Mouse (Mus musculus) mouse trophoblast stem cell (cell line): ENCODE results near the gene Slc30a2.
"Not testable (repeated sequence)": the region's sequence is repeated elsewhere in the genome, so short reads cannot be mapped to it uniquely, and the experiment has no call there.

Experiments used
- in situ Hi-C, 2 experiments: fragments of 300-500 bp; cut with MseI, MboI; formaldehyde crosslinking; loops; 2 replicates in 1 of 2; 3 replicates in 1 of 2; pipeline ENCODE4 v1.15.1; 2025

Slc30a2 gene

GRCm38 (mm10) chr4:134356591-134357460 is 13.8 kb downstream of the Slc30a2 start:
- in situ Hi-C loops: no loop called here

GRCm38 (mm10) chr4:134357461-134357771 is 14.4 kb downstream of the Slc30a2 start:
- in situ Hi-C loops: no loop called here

GRCm38 (mm10) chr4:134359649-134360048 is 16.7 kb downstream of the Slc30a2 start:
- in situ Hi-C loops: no loop called here

GRCm38 (mm10) chr4:134361215-134361614 is 18.2 kb downstream of the Slc30a2 start:
- in situ Hi-C loops: no loop called here

- in situ Hi-C loops: no loop called here
Observed at GRCm38 (mm10) chr4:134362124-134362523, 19.1 kb downstream of the Slc30a2 start.

- in situ Hi-C loops: no loop called here
Observed at GRCm38 (mm10) chr4:134362586-134362985, 19.6 kb downstream of the Slc30a2 start.

- in situ Hi-C loops: no loop called here
Observed at GRCm38 (mm10) chr4:134365280-134365679, 22.3 kb downstream of the Slc30a2 start.

GRCm38 (mm10) chr4:134370649-134371221 is 27.8 kb downstream of the Slc30a2 start:
- in situ Hi-C loops: no loop called here

- in situ Hi-C loops: no loop called here
Observed at GRCm38 (mm10) chr4:134371316-134371855, 28.4 kb downstream of the Slc30a2 start.

GRCm38 (mm10) chr4:134372294-134372747 is 29.3 kb downstream of the Slc30a2 start:
- in situ Hi-C loops: no loop called here

- in situ Hi-C loops: no loop called here
Observed at GRCm38 (mm10) chr4:134373295-134373694, 30.3 kb downstream of the Slc30a2 start.

GRCm38 (mm10) chr4:134374306-134374705 is 31.3 kb downstream of the Slc30a2 start:
- in situ Hi-C loops: no loop called here

GRCm38 (mm10) chr4:134378089-134378615 is 35.2 kb downstream of the Slc30a2 start:
- in situ Hi-C loops: no loop called here

GRCm38 (mm10) chr4:134379510-134379909 is 36.5 kb downstream of the Slc30a2 start:
- in situ Hi-C loops: no loop called here

GRCm38 (mm10) chr4:134383750-134384149 is 40.8 kb downstream of the Slc30a2 start, which contains the start of gene Extl1:
TSS of gene Extl1 (minus strand) at chr4:134383850.
- in situ Hi-C loops: not testable (repeated sequence)

GRCm38 (mm10) chr4:134387268-134387667 is 44.3 kb downstream of the Slc30a2 start:
- in situ Hi-C loops: no loop called here

GRCm38 (mm10) chr4:134388397-134388796 is 45.4 kb downstream of the Slc30a2 start:
- in situ Hi-C loops: no loop called here

- in situ Hi-C loops: loop anchor here in 1 of 2 experiments (5.0 kb wide), 1 partner anchor 79 kb away; no protein-coding TSS in a partner anchor
Observed at GRCm38 (mm10) chr4:134391636-134392035, 48.7 kb downstream of the Slc30a2 start.

- in situ Hi-C loops: loop anchor here in 1 of 2 experiments (5.0 kb wide), 1 partner anchor 80 kb away; no protein-coding TSS in a partner anchor
Observed at GRCm38 (mm10) chr4:134392595-134392994, 49.6 kb downstream of the Slc30a2 start.

- in situ Hi-C loops: loop anchor here in 1 of 2 experiments (5.0 kb wide), 1 partner anchor 81 kb away; no protein-coding TSS in a partner anchor
Observed at GRCm38 (mm10) chr4:134393026-134393425, 50.0 kb downstream of the Slc30a2 start.

- in situ Hi-C loops: loop anchor here in 1 of 2 experiments (5.0 kb wide), 1 partner anchor 82 kb away; no protein-coding TSS in a partner anchor
Observed at GRCm38 (mm10) chr4:134395142-134395541, 52.2 kb downstream of the Slc30a2 start.
